Mouse (Mus musculus): ENCODE data around the gene Atcay.
"Not testable (repeated sequence)": the region's sequence is repeated elsewhere in the genome, so short reads cannot be mapped to it uniquely, and the experiment has no call there.

The Atcay gene

DNA sequence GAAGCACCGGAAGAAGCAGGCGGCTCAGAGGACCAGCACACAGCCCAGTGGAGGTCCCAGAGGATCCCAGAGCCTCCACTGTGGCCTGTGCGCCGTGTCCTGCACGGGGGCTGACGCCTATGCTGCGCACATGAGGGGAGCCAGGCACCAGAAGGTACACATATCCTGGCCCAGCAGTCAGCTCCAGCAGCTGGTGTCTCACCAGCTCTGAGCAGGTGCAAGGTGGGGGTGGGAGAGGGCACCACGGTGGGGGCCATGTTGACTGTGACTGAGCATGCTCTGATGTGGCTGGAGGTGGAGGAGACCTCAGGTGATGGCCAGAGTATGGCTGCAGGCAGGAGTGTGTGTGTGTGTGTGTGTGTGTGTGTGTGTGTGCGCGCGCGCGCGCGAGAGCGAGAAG is 11.4 kb upstream of the Atcay start:
- DNase-seq (ENCODE audit: low read depth): no peak

DNA sequence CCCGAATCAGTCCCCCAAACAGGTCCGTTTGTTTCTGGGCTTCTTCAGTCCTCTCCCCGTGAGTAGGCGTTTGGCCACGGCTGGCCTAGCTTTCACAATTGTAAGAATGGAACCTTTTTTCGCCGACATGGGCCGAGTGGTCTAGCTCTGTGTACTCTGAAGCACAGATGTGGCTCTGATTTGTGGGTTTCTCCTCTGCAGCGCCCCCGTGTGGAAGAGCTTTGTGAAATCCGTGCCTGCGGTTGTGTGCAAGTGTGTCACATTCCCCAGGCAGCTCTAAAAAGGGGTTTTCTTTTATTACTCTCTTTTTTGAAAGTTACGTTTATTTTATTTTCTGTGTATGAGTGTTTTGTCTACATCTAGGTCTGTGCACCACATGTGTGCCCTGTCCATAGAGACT is 10.2 kb upstream of the Atcay start:
- DNase-seq (ENCODE audit: low read depth): peak; percentile 83

DNA sequence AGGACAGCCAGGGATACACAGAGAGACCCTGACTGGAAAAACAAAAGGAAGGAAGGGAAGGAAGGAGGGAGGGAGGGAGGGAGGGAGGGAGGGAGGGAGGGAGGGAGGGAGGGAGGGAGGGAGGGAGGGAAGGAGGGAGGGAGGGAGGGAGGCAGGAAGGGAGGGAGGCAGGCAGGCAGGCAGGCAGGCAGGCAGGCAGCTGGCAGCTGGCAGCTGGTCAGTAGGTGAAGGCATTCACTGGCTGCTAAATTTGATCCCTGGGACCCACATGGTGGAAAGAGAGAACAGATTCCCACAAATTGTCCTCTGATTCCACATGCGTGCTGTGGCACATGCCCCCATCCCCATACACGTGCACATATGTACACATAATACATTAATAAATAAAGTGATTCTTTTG is 8.0 kb upstream of the Atcay start:
- no peak for DNase-seq (ENCODE audit: low read depth)

DNA sequence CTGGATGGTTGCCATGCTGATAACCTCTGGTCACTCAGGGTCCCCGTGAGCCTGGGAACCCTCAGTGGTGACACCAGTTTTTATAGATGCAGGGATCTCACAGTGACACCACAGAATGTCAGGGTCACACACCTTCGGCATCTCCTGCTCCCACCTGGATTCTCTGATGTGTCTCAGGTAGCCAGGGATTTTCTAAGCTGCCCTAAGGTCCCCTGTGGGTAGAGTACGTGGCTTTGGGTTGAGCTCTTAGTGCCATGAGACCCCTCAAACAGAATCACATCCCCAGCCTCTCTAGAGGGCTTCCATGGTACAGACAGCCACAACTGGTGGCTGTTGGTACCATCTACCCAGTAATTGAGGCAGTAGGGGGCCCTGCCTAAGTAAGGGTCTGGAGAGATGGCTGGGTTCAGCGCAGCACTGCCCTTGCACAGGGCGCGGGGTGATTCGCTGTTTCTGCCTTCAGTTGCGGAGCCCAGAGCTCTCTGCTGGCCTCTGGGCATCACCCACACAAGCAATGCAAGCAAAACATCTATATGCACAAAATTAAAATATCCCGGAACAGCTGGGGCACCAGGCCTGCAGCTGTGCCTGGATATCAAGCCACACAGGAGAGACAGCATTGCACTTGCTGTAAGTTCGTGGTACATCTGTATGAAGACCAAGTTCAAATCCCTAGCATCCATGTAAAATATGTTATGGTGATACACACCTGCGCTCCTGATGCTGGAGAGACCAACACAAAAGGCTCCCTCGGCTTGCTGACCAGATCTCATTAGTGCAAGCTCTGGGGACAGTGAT is 6.0 kb upstream of the Atcay start:
- no peak for DNase-seq (ENCODE audit: low read depth)

DNA sequence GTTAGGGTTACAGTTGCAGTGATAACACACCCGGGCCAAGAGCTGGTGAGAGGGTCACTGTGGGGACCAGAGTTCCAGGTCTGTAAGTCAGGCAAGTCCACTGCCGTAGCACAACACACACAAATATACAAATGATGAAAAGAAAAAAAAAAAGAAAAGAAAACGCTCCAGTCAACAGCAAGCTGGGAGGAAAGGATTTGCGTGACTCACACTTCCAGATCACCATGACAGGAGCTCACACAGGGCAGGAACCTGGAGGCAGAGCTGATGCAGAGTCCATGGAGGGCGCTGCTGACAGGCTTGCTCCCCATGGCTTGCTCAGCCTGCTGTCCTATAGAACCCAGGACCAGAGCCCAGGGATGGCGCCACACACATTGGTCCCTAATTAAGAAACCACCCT is 3.6 kb upstream of the Atcay start:
- DNase-seq (ENCODE audit: low read depth): no peak

DNA sequence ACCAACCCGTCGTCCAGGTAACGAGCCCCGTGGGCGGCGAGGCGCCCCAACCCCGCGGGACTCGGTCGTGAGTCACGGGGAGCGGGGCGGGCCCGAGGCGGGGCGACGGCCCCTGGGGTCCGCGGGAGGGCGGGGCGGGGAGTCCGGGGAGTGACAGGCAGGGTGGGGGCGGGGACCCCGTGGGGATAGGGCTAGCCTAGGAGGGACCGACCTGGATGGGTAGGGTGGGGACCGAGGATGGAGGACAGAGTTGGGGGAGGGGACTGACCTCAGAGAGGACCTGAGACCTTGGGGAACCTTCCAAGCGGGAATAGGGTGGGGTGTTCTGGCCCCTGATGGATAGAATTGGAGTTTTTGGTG is 2.6 kb upstream of the Atcay start:
- DNase-seq (ENCODE audit: low read depth): no peak

DNA sequence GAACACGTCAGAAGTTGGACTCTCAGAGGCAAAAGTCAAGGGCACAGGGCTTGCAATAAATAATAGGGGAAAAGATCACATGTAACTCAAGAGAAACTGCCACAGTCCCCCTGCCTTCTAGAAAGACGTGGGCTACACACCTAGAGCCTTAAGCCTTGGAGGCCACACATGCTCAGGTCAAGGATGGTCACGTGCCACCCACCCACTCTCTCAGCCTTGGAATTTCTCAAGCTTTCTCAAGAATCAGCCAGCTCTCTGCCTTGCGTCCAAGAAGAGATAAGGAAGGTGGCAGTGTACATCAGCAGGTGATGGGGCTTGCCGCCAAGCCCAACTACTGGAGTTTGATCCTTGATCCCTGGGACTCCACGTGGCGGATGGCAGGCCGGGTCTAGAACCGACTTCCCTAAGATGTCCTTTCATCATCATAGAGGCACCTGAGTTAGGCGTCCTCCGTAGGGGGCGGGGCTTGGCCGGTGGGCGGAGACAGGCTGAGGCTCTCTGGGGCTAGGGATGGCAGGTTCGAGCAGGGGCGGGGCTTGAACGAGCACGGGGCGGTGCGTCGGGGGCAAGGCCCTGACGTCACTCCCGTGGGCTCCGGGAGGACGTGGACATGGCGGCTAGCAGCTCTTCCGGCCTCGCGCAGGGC is 2.1 kb upstream of the Atcay start, which contains the start of gene Zfr2:
Zfr2 (plus strand) TSS at position 576 of the 646 bp plus-strand sequence.
- DNase-seq (ENCODE audit: low read depth): peak; percentile 97

DNA sequence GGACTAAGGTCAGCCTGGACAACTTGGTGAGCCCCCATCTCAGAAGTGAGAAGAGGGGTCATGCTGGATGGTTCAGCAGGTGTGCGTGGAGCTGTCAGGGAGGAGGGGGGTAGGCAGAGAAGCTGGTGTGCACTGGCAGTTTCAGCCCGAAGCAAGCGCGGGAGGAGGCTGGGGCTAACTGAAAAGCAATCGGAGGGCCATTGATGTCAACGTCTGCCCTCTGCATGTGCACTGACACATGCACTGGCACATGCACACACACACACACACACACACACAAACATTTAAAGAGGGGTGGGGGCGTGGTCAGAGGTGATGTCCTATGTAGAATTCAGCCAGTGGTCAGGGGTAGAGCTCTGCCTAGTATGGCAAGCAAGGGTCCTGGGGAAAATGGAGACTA is 803 bp upstream of the Atcay start:
- no peak for DNase-seq (ENCODE audit: low read depth)

DNA sequence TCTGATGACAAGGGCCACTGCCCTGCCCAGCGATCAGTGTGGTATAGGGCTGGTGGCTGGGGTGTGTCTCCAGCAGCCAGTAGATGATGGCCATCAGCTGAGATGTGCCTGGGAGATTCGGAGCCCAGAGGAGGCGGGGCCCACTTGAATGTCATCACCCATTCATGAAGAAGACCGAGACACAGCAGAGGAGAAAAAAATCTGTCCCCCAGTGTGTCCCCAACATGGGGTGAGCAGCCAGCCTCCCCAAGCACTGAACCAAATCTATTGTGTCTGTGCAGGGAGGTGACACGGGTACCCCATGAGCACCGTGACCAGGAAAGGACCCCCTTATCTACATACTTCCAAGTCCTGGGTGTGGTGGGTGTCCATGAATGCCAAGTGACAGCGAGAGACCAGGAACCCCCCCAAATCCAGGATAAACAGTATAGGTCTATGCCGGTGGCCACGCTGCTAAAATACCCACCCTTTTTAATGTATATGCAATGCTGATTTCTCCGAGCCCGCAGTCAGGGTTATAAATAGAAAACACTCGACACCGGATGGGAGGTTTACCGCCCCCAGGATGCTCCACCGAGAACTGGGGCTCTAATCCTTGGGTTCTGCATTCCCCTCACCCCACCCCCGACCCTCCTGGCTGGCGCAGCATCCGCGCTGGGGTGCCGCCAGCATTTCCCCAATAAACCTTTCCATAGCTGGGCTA is 747 bp downstream of the Atcay start:
- DNase-seq (ENCODE audit: low read depth): peak; percentile 56

DNA sequence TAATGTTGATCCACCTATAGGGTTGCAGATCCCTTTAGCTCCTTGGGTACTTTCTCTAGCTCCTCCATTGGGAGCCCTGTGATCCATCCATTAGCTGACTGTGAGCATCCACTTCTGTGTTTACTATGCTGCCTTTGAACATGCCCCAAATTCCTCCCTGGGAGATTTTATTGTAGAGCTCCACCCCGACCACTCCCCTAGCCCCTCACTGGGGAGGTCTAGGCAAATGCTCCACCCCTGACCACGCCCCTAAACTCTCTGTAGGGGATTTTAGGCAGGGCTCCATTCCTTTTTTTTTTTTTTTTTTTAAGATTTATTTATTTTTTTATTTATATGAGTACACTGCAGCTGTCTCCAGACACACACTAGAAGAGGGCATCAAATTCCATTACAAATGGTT is 6.9 kb downstream of the Atcay start:
- not testable (repeated sequence) for DNase-seq (ENCODE audit: low read depth)

DNA sequence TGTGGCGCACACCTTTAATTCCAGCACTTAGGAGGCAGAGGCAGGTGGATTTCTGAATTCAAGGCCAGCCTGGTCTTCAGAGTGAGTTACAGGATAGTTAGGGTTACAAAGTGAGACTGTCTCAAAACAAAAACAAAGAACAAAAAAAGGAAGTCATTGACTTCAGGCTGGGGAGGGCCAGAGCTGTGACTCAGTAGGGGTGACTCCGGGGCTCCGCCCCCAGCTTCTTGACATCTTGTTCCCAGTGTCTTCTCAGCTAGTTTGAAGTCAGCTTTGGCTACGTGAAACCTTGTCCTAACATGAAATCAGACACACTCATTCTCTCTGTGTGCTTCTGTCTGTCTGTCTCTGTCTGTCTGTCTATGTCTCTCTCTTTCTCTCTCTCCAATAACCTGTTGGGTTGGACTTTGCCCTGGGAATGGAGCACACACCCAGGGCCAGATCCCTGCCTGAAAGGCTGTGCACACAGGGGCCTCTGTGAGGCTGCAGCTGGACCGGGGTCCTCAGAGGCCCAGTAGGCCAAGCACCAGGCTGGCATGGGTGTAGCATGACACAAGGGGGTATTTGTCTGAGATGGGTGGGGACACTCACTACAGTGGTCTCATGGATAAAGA is 9.1 kb downstream of the Atcay start:
- DNase-seq (ENCODE audit: low read depth): no peak

DNA sequence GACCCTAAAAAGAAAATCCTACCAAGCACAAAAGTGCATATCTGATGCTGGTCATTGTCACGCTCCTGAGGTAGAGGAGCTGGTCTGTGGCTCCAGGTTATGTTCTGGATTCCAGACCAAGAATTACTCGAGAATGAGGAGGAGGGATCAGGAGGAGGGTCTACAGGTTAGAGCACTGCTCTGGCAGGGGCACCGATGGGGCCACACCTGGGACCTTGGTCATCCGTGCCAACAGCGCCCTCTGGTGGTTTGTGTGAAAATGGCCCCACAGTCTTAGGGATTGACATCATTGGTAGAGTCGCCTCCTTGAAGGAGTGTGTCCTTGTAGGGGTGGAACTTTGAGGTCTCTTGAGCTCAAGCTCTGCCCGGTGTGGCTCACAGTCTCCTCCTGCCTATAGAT is 12.7 kb downstream of the Atcay start:
- peak; percentile 87 for DNase-seq (ENCODE audit: low read depth)

DNA sequence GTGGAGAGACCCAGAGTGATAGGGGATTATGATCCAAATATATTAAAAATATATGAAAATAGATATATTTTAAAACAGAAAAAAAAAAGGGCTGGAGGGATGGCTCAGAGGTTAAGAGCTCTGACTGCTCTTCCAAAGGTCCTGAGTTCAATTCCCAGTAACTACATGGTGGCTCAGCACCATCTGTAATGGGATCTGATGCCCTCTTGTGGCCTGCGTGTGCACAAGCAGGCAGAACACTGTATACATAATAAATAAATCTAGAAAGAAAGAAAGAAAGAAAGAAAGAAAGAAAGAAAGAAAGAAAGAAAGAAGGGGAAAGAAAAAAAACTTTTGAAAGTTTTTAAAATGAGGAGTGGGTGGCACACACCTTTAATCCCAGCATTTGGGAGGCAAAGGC is 13.4 kb downstream of the Atcay start:
- peak; percentile 70 for DNase-seq (ENCODE audit: low read depth)

DNA sequence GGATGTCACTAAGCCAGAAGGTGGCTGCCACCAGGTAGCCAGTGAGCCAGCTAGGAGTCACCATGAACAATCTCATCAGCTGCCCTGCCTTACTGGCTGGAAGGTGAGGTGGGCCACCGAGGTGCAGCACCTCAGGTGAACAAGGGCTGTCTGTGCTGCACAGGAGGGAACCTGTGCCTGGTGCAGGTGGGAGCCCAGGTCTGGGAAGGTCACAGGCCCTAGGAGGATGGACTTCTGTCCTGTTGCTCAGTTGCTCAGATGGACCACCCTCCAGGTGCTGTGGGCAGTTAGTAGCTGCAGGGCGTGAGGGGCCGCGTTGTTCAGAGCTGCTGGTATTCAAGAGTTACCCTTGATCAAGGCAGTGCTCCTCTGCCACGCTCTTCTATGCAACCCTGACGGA is 13.8 kb downstream of the Atcay start:
- no peak for DNase-seq (ENCODE audit: low read depth)

DNA sequence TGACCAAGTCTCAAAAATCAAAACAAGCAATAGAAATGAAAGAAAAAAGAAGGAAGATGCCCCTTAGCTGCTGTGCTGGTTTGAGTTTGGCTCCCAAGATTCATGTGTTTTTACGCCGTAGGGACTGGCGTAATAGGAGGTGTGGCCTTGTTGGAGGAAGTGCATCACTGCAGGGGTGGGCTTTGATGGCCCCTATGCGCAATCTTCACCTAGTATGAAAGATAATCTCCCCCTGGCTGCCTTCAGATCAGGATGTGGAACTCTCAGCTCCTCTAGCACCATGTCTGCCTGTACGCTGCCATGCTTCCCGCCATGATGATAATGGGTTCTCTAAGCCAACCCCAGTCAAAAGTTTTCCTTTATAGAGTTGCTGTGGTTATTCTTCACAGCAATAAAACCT is 14.4 kb downstream of the Atcay start:
- DNase-seq (ENCODE audit: low read depth): no peak

DNA sequence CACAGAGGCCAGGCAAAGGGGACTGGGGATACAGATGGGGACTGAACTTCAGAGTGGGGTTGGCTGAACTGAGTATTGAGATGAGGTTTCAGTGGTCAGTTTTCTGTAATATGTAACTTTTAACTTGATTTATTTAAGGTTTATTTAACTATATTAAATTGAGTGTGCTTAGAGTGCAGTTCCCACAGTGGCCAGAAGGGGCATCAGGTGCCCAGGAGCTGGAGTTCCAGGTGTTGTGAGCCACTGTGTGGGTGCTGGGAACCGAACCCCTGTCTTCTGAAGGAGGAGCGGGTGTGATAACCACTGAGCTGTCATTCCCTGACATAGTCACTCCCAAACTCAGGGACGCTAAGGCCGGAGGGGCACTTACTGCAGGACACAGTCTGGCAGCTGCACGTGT is 20.5 kb downstream of the Atcay start:
- no peak for DNase-seq (ENCODE audit: low read depth)

DNA sequence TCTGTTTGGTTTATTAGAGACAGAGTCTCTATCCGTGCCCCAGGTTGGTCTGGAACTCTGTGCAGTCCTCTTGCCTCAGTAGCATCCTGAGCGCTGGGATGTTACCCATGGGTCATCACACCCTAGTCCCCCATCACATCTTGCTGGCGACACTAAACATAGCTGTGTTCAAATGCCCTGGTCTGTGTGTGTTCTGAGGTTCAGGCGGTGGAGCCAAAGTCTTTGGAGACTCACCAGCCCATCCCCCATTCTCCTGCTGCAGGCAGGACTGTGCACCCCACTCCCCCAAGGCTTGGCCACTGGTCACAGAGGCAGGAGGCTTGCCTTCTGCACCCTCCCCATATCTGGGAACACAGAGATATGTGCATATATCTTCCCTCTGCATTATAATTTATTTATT is 26.5 kb downstream of the Atcay start:
- no peak for DNase-seq (ENCODE audit: low read depth)

DNA sequence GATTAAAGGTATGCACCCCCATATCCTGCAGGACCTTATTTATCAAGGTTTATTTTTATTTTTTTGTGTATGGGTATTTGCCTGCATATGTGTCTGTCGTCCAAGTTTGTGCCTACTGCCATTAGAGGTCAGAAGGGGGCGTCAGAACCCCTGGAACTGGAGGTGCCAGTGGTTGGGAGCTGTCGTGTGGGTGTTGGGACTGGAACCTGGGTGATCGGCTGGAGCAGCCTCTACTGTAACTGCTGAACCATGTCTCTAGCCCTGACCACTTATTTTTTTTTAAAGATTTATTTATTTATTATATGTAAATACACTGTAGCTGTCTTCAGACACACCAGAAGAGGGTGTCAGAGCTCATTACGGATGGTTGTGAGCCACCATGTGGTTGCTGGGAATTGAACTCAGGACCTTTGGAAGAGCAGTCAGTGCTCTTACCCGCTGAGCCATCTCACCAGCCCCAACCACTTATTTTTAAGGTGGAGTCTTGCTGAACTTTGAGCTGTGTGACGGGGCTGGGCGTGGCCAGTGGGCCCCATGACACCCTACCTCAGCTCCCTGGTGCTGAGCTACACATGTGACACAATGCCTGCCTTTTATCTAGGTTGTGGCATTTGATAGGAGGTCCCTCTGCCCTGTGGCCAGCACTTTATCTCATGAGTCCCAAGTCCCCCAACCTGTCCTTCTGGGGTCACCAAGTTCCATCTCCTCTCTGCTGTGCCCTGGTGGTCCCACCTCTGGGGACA is 27.5 kb downstream of the Atcay start:
- DNase-seq (ENCODE audit: low read depth): no peak

DNA sequence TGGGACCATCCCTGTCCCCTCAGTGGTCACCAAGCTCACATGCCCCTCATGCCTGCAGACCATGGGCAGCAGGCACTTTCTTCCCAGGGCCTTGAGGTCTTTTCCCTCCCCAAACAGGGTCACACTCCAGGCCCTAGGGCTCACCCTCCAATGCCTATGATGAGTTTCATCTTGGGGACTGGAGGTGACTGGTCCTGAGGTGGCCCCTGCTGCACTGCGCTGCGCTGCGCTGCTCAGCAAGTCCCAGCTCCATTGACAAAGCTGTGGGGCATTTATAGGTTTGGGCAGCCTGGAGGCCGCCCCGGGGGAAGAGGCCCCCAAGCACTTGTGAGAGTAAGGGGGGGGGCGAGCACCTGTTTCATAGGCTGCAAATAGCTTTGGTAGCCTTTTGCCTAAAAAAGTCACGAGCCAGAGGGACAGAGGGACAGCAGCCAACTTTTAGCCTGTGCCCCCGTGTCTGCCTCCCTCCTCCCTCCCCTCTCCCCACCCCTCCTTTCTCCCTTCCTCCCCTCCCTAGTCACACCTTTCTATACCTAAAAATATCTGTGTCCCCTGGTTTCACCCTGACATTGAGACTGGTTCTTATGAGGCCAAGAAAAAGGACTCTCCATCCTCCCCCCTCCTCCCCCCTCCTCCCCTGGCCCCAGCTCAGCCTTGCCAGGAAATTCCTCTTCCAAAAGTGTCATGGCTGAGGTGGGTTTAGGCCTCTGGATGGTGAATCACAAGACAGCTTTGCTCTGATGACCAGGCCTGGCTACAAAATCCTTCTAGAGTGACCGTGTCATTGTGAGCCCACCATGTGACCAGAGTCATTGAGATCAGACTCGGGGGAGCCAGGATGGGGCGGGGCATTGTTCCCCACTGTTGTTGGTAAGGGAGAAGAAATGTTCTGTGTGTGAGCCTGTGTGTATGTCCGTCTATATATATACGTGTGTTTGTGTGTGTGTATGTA is 28.6 kb downstream of the Atcay start, which contains the start of gene Nmrk2:
Nmrk2 (minus strand) TSS at position 245 of the 952 bp plus-strand sequence.
- DNase-seq (ENCODE audit: low read depth): no peak

DNA sequence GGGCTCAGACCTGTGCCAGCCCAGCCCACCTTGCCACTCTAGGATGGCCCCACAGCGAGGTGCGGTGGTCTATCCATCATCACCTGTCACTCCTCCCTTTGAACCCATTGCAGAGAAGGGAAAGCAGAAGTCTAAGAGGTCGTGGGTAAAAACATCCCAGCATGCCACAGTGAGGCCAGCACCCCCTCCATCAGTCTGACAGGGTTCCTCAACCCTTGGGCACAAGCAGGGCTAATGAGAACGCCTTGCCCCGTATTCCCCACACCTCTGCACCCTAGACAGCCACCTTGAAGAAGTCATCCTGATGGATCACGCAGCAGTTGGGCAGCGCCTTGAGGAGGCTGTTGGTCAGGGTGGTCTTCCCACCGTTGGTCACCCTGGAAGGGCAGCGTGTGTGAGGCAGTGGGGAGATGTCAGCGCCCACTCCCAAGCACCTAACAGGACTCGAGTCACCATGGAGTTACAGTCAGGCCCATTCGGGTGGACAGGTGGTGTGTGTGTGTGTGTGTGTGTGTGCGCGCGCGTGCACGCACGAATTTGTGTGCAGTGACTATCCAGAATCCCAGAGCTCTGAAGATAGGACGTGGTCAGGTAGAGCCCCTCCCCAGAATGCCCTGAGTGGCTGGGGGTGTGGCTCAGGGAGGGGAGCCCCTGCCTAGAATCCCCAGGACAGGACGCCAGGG is 29.9 kb downstream of the Atcay start:
- no peak for DNase-seq (ENCODE audit: low read depth)
